Mouse (Mus musculus) c-Kit-negative CD71-positive TER-119-positive erythroid progenitor cells, embryonic 14.5 days (primary cell): Measurements from ENCODE around the gene Pelp1.
A peak's percentile ranks its signal among the peaks of the same experiment; 100 is the strongest.
"Not testable (repeated sequence)": the region's sequence is repeated elsewhere in the genome, so short reads cannot be mapped to it uniquely, and the experiment has no call there.

ENCODE experiments used
- DNase-seq: peaks from one replicate; pipeline ENCODE4 v3.0.0-alpha.2; 2013; ENCODE audit warnings: low read depth, low spot score

The Pelp1 gene

GRCm38 (mm10) chr11:70426598-70426997 is 16.8 kb upstream of the Pelp1 start:
- DNase-seq, result not testable (repeated sequence)

GRCm38 (mm10) chr11:70419486-70419885 is 9.7 kb upstream of the Pelp1 start:
- no peak for DNase-seq

DNA sequence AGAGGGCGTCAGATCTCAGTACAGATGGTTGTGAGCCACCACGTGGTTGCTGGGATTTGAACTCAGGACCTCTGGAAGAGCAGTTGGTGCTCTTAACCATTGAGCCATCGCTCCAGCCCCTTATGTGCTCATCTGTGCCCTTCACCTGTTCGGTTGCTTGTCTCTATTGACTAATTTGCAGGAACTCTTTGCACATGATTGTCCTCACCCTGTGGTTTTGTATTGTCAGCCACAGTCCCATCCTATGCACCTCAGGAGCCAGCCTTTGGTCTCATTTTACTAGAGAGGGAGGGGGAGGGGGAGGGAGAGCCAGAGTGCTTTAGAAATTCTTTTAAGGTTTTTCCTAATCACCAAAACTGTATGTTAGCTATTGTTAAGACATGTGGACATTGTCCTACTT is 8.4 kb upstream of the Pelp1 start:
- no peak for DNase-seq

DNA sequence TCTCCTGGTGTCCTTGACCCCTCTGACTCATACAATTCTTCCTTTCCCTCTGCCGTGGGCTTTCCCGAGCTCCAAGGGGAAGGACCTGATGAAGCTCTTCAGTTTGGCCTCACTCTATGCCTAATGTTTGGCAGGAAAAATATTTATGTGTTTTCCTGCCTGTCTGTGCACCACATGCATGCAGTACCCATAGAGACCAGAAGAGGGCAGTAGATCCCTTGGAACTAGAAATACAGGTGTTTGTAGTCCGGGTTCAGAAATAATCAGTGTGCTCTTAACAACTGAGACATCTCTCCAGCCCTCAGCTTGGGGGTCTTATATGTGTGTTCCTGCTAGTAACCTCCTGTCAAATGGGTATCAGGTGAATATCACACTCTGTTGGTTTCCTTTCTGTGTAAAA is 4.1 kb upstream of the Pelp1 start:
- peak; percentile 66 for DNase-seq

DNA sequence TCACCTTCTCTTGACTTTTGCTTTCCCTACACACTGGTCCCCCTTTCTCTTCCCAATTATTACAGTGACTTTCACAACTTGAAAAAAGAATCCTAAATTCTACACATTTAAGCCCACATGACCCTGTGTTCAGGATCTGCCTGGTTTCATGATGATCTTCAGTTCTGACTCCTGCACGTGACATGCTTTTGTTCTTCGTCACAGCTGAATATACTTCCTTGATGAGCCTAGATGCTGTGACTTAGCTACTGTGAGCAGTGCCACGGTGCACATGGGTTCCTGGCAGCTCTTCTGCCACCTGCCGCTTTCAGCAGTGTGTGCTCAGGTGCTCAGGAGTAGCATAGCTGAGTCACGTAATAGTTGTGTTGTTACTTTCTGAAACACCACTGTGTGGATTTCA is 2.8 kb upstream of the Pelp1 start:
- no peak for DNase-seq

DNA sequence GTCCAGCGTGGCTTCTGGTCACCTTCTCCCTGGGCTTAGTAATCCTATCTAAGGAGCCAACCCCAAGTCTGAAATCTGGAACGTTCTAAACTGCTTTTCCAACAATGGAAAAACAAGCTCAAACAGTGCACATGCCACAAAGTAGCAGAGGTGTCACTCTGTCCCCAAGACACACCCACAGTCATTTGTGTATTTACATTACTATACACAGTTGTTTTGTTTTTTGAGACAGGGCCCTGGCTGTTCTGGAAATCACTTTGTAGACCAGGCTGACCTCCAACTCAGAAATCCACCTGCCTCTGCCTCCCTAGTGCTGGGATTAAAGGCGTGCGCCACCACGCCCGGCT is 439 bp upstream of the Pelp1 start:
- no peak for DNase-seq

GRCm38 (mm10) chr11:70403598-70403997 is 6.2 kb downstream of the Pelp1 start:
- DNase-seq, result no peak

GRCm38 (mm10) chr11:70389421-70389820 is 20.4 kb downstream of the Pelp1 start:
- DNase-seq, result no peak

GRCm38 (mm10) chr11:70387436-70387835 is 22.4 kb downstream of the Pelp1 start:
- DNase-seq, result no peak

DNA sequence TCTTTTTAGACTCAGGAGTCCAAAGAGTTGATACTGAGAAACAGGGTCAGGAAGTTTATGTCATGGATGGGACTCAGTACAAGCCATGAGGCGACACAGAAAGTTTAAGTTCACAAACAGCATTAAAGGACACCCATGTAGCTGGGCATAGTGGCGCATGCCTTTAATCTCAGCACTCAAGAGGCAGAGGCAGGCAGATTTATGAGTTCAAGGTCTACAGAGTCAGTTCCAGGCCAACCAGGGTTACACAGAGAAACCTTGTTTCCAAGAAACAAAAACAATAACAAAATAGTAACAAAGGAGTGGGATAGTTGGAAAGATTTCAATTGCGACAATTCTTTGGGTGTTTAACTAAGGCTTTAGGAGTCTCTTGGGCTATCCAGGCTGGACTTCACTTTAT is 25.7 kb downstream of the Pelp1 start:
- DNase-seq, result no peak

GRCm38 (mm10) chr11:70381330-70381729 is 28.5 kb downstream of the Pelp1 start:
- DNase-seq, result no peak

GRCm38 (mm10) chr11:70380478-70381005 is 29.3 kb downstream of the Pelp1 start:
- DNase-seq, result no peak

- DNase-seq, result no peak
Observed at GRCm38 (mm10) chr11:70376054-70376453, 33.8 kb downstream of the Pelp1 start.

- no peak for DNase-seq
Observed at GRCm38 (mm10) chr11:70374302-70374701, 35.5 kb downstream of the Pelp1 start.

DNA sequence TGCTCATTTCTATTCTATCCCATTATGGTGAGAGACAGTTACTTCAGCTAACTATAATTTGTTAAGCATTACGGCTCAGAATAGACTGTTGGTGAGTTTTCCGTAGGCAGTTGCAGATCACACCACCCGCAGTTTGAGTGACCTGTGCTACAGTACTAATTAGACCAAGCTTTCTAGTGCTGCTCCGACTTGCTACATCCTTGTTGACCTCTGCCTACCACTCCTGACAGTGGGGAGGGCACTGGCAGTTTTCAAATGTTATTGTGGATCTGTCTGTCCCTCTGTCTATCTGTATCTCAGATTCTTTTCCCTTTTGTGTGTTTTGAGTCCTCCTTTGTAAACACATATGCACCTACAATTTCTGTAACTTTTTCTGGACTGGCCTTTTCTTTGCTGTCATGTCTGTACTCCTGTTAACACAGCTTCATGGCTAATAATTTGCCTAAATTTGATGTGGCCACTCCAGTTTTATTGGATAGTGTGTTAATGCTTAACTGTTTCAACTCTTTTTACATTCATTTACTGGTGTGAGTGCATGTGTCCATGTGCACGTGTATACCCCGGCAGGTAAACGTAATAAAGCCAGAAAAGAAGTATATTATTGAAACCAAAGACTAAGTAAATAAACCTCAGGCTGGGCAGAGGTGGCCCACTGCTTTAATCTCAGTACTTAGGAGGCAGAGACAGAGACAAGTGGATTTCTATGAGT is 36.8 kb downstream of the Pelp1 start:
- DNase-seq, result no peak

DNA sequence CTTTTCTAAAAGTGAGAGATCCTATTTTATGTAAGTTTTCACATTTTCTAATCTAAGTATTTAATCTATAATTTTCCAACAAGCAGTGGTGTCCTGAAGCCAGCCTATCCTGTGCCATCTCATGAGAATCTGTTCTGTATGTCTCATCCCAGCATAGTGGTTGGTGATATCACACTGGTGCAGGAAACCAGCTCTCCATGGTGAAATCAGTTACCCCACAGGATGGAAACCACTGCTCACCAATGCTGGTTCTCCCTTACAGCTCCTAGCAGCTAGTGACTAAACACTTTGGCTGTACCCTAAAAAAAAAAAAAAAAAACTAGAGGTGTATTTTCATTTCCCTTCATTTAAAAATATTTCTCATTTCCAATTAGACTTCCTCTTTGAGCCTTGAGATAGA is 37.4 kb downstream of the Pelp1 start:
- no peak for DNase-seq

DNA sequence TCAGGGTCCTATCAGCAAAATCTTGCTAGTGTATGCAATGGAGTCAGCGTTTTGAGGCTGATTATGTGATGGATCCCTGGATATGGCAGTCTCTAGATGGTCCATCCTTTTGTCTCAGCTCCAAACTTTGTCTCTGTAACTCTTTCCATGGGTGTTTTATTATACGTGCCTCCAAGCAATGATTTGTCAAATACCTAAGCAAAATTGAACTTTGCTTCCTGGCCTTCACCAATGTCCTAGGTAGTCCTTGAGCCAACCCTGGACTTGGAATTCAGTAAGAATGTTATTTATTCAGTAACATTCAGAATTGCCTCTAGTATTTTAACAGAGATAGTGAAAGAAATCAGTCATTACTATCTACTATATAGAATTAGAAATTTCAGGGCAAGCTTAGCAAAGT is 41.2 kb downstream of the Pelp1 start:
- not testable (repeated sequence) for DNase-seq

DNA sequence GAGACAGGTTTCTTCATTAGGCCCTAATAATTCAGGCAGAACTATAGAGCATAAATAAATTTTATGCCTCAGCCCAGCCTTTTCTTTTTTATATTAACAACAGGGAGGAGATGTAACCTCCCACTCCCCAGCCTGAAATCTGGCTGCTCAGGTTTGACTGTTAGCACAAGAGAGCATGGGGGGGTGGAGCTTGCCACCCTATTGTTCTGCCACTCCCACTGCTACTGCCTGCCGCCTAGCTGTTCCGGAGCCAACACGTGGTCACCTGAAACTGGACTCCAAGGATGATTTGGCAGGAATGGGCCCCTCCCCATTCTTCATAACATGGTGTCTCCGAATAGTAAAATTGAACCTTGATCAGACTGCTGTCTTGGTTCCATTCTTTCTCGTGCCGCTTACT is 42.1 kb downstream of the Pelp1 start:
- DNase-seq, result not testable (repeated sequence)

DNA sequence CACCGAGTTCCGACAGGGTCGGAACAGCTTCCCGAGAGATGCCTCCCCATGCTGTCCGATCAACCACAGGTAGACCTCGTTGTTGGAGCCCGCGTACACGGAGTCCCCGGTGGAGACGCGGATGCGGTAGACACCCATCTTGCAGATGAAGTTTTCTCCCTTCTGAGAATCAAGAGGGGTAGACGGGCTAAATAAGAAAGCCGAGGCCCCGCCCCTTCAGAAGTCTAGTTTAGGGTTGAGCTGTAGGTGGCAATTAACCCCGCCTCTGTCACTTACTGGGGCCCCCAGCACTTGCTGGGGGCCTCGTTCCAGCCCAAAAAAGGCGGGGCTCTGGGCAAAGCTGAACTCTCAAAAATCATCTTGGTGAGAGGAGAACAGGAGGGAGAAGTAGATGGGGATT is 58.0 kb downstream of the Pelp1 start, which contains the start of gene Alox15:
Alox15 (minus strand) TSS at position 164 of the 400 bp plus-strand sequence.
- no peak for DNase-seq

DNA sequence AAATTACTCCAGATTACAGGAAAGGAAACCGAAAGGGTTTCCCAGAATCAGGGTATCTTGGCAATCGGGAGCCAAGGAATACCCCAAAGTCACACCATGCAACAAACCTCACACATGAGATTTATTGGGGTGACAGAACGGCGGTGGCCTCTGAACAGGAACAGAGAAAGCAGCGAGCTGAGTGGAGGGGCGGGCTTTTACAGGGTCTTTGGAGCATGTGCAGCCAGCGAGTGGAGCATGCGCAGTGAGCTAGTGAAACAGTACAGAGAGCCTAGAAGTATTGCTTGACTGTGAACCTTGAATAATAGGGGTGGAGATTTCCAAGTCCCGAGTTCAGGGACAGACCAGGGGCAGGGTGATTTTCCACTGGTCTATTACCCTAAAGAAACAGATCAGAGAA is 61.2 kb downstream of the Pelp1 start:
- DNase-seq, result no peak

GRCm38 (mm10) chr11:70347861-70348260 is 62.0 kb downstream of the Pelp1 start:
- no peak for DNase-seq

DNA sequence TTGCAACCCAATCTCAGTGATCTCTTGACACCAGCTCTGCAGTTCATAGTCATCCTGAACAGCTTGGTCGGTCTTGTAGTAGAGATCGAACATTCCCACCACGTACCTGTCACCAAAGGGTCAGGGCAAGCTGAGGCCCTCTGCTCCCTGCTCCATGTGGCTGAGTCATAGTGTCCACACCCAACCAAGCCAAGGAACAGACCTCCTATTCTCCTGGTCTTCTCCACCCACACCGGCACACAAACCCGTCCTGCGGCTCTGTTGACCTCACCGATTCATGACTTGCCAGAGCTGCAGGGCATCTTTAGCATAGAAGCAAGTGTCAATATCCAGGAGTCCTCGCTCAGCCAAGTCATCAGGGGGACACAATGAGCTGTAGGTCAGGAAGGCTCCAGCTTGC is 64.3 kb downstream of the Pelp1 start:
- DNase-seq, result no peak

DNA sequence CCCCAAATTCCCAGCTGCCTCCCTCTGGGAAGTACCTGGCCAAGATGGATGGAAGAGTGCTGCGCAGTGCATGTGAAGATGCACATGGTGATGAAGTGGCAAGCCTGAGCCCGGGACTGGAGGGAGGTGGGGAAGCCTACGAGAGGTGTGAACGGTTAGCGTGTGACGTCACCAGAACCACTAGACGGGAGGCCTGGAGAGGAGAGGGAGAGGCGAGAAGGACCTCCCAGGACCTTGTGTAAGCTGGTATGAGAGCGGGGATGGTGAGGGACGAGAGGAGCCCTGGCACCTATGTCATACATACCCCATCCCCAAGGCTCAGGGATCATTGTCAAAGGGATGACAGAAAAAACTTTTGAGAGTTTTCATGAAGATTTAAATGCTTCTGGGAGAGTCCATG is 64.8 kb downstream of the Pelp1 start:
- no peak for DNase-seq
